Mouse (Mus musculus): ENCODE results near the gene Gdap1l1.

Gene Gdap1l1

DNA sequence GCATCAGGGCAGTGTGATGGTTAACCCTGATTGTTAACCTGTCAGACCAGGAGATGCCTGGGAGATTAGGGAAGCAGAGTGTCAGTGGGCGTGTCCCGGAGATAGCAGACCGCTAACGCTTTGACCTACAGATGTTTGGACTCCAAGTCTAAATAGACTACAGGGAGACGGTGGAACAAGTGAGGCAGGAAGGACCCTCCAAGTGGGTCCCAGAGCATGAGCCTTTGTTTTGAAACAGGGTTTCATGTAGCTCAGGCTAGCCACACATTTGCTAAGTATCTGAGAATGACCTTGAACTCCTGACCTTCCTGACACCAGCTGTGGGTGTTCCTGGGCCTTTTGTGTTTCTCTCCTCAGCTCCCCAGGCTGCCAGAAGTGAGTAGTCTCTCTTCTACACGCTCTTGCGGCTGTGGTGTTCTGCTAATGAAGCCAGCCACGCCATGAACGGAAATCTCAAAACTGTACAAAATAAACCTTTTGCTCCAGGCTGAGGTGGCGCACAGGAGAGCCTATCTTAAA is 25.0 kb downstream of the Gdap1l1 start:
- DNase-seq (ENCODE audit: low read depth, low spot score), result no peak

DNA sequence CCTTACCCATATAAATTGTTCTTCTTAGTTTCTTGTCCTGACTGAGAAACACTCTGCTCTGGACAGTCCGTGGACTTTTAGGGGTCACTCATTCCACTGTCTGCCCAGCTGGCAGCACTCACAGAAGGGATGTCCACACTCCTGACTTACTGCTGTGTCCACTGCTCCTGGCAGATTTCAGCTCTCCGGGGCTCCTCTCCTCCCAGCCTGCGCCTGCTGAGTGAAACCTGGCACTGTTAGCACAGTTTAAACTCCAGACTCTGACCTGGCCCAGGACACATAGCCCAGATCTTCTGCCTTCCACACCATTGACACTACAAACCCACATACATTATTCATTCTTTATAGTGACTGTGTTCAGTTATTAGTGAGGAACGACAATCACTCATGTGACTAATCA is 25.7 kb downstream of the Gdap1l1 start:
- no peak for DNase-seq (ENCODE audit: low read depth, low spot score)

GRCm38 (mm10) chr2:163464562-163464961 is 26.3 kb downstream of the Gdap1l1 start:
- DNase-seq (ENCODE audit: low read depth, low spot score), result no peak

DNA sequence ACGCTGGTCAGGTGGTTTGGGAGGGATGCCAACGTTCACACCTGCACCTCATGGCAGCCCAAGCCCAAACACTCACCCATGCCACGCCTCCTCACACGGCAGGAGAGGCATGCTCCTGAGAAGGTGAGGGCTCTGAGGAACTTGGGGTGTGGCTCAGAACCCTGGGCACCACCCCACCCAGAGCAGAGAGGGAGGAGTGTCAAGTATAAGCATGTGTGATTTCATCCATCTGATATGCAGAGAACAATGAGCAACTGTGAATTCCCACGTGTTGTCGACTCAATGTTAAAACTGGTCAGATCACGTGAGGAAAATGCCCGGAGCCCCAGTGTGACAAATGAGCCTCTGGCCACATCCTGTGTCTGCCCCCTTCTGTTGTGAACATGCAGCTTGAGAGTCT is 28.5 kb downstream of the Gdap1l1 start:
- DNase-seq (ENCODE audit: low read depth, low spot score), result no peak

DNA sequence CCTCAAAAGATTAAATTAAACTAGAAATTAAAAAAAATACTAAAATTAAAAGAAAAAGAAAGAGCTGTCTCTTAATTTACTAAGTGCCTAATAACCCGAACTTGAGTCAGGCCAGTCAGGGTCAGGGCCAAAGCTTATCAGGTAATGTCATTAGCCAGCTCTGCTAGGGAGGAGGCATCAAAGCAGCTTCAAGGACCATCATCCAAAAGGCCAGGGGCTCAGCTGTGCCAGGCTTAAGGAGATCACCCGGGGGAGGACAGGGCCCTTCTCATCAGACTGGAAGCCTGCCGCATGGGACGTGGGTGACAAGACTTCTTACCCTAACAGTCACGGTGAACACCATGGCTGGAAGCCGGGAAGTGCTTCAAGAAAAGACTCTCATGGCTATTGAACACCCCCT is 29.3 kb downstream of the Gdap1l1 start:
- DNase-seq (ENCODE audit: low read depth, low spot score), result no peak

GRCm38 (mm10) chr2:163468866-163469265 is 30.6 kb downstream of the Gdap1l1 start:
- no peak for DNase-seq (ENCODE audit: low read depth, low spot score)

DNA sequence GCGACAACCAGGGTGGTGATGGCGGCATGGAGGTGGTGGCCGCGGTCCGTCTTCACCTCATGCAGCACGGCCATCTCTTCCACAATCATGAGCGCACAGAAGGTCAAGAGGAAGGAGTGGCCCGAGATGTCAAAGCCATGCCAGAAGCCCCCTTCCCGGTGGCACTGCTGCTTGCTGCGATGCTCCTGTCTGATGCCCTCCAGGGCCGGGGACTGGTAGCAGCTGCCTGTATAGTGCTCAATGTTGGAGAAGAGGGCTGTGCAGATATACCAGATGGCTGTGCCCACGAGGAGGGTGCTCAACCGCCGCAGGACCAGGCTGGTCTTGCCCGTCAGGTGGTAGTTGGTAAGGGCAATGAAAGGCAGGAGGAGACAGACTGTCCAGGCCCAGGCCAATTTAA is 31.4 kb downstream of the Gdap1l1 start:
- no peak for DNase-seq (ENCODE audit: low read depth, low spot score)

DNA sequence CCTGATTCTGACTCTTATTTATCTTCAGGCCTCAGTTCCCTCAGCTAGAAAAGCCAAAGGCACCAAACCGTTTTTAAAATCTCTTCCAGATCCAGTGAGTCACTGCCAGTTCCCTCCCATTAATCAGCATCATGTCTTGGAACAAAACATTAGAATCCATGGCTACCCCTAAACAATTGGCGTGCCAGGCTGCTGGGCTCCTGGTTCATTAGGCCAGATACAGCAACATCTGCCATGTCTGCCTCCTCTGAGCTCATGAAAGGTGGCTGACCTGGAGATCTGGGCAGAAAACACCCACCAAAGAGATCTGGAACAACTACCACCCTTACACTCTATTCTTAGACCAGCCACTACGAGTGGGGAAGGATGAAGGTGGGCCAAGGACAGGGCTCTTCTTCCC is 32.9 kb downstream of the Gdap1l1 start:
- DNase-seq (ENCODE audit: low read depth, low spot score), result no peak

- DNase-seq (ENCODE audit: low read depth, low spot score), result no peak
Observed at GRCm38 (mm10) chr2:163471710-163472465, 33.6 kb downstream of the Gdap1l1 start.

DNA sequence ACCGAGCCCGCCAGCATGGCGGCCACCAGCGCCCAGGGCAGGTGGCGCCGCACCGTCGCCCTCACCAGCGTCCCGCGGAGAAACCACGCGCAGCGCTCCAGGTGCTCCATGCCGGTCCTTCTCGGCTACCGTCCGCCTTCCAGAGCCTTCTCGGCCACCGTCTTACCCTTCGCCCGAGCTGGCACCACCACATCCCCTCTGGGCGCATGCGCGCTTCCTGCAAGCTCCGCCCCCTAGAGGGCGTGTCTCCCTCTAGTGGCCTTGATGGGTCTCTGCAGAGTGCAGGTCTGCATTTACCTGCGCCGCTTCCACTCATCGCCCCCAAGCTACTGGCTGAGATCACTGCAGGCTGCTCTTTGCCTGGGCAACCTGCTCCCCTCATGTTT is 34.2 kb downstream of the Gdap1l1 start, which contains the start of gene Fitm2:
Gene Fitm2, minus strand, starts transcription at position 164 of the 386 bp plus-strand sequence.
- peak; percentile 99 for DNase-seq (ENCODE audit: low read depth, low spot score)

DNA sequence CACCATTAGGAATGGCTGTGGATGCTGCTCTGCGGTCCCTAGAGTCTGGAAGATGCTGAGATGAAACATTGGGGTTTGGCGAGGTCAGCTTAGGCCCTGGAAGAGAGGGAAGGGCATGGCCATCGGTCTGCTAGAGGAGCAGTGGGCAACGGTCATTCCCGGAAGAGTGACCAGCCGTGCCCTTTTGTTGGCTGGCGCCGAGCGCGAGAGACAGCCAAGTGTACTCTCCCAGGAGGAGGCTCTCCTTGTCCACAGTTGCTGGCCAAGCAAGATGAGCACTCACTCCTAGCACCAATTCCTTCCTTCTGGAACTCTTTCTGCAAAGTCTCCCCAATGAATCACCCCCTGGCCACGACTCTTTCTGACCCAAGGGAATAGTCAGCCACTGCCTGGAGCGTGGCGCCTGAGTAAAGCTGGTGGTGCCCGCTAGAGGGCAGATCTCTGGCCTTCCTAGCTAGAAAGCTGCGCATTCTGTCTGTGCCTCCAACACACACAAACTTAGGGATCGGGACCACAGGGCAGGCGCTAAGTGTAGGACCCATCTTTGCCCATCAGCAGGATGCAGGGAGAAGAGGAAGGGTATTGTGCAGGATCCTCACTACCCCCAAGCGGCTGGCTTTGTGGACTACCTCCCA is 42.0 kb downstream of the Gdap1l1 start:
- DNase-seq (ENCODE audit: low read depth, low spot score), result no peak

DNA sequence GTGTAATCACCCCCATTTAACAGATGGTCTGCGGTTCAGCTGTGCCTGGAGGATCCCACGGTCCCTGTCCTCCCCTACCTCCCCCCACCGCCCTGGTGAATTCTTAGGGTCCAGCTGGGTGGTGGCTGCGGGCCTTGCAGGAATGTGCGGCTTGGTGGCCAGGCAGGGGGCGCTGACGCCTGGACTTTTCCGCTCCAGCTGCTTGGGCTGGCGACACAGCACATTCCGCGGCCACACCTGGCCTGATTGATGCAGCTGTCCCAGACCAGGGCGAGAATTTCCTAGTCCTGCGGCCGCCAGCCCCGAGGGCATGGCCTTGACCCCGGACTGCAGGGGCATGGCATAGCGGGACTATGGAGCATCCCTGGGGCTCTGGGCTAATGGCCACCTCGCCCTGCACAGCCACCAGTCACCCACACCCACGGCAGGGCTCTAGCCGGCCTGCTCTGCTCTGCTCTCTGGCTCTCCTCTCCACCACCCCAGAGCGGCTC is 43.3 kb downstream of the Gdap1l1 start:
- peak; percentile 58 for DNase-seq (ENCODE audit: low read depth, low spot score)

DNA sequence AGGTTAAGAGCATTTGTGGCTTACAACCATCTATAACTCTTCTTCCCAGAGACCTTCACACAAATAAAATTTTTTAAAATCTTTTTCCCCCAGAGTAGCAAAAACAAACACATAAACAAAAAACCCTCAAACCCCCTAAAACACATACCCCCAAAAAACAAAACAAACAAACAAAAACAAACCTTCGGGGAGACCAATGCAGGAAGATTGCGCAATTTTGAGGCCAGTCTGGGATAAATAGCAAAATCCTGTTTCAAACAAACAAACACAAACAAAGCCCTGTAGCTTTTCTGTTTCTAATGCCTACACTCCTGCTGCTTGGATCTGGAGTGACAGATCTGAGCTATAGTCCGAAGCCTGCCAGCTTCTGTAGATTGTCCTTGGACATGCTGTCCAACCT is 49.1 kb downstream of the Gdap1l1 start:
- DNase-seq (ENCODE audit: low read depth, low spot score), result no peak

GRCm38 (mm10) chr2:163489725-163490291 is 51.5 kb downstream of the Gdap1l1 start:
- no peak for DNase-seq (ENCODE audit: low read depth, low spot score)

DNA sequence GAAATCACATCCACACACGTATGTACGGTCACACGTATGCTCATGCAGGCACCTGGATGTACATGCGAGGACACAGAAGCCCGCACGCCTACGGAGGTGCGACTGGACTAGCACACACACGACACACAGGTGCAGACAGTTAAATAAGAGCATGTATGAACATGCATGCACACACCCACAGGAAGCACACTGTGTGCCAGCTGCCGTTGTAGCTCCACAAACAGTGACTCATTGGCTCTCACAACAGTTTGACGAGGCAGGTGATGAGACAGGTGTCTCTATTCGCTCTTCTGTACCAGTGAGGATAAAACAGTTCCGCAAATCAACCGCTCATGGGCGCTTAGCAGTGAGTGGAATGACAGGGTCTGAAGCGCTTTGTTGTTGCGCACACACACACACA is 52.4 kb downstream of the Gdap1l1 start:
- DNase-seq (ENCODE audit: low read depth, low spot score), result no peak

- no peak for DNase-seq (ENCODE audit: low read depth, low spot score)
Observed at GRCm38 (mm10) chr2:163491351-163491750, 53.1 kb downstream of the Gdap1l1 start.

- no peak for DNase-seq (ENCODE audit: low read depth, low spot score)
Observed at GRCm38 (mm10) chr2:163492018-163492417, 53.7 kb downstream of the Gdap1l1 start, which contains the start of gene R3hdml. Gene R3hdml (plus strand): TSS chr2:163492318.

GRCm38 (mm10) chr2:163493031-163493430 is 54.8 kb downstream of the Gdap1l1 start:
- DNase-seq (ENCODE audit: low read depth, low spot score), result no peak

GRCm38 (mm10) chr2:163493976-163494375 is 55.7 kb downstream of the Gdap1l1 start:
- no peak for DNase-seq (ENCODE audit: low read depth, low spot score)

GRCm38 (mm10) chr2:163494456-163494855 is 56.2 kb downstream of the Gdap1l1 start:
- no peak for DNase-seq (ENCODE audit: low read depth, low spot score)

DNA sequence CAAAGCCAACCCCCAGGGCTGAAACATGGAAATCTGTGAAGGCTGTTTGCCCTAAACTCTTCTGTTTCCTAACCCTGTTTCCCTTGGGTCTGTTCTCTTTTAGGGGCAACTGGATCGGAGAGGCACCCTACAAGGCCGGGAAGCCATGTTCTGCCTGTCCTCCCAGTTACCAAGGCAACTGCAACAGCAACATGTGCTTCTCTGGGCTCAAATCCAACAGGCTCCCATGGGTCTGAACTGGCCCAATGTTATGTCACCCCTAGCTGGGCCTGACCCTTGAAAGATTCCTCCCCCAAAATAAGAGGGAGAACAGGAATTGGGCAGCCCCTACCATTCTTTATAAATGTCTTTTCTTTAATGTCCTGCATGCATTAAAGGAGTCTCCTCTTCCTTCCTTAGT is 63.9 kb downstream of the Gdap1l1 start:
- no peak for DNase-seq (ENCODE audit: low read depth, low spot score)

GRCm38 (mm10) chr2:163503191-163503590 is 64.9 kb downstream of the Gdap1l1 start:
- no peak for DNase-seq (ENCODE audit: low read depth, low spot score)
